Mouse (Mus musculus) c-Kit-positive CD71-positive TER-119-negative erythroid progenitor cells, embryonic 14.5 days (primary cell): ENCODE results near the gene Gm13289.
"Not testable (repeated sequence)": the region's sequence is repeated elsewhere in the genome, so short reads cannot be mapped to it uniquely, and the experiment has no call there.

Source experiments
- DNase-seq: peaks from one replicate; pipeline ENCODE4 v3.0.0-alpha.2; 2013; ENCODE audit warnings: low read depth

The Gm13289 gene

GRCm38 (mm10) chr4:88776622-88777021 is at the start of gene Gm13289:
Gene Gm13289, plus strand, starts transcription at chr4:88776922.
- DNase-seq, result not testable (repeated sequence)

GRCm38 (mm10) chr4:88727324-88727723 is 49.4 kb upstream of the Gm13289 start:
- DNase-seq, result no peak

- DNase-seq, result peak; percentile 35
Measured at GRCm38 (mm10) chr4:88738480-88738879, 38.2 kb upstream of the Gm13289 start.

- no peak for DNase-seq
Measured at GRCm38 (mm10) chr4:88739036-88739435, 37.7 kb upstream of the Gm13289 start.

GRCm38 (mm10) chr4:88741426-88741825 is 35.3 kb upstream of the Gm13289 start:
- no peak for DNase-seq

- no peak for DNase-seq
Measured at GRCm38 (mm10) chr4:88742771-88743371, 33.9 kb upstream of the Gm13289 start.

GRCm38 (mm10) chr4:88744207-88744606 is 32.5 kb upstream of the Gm13289 start:
- DNase-seq, result no peak

GRCm38 (mm10) chr4:88749926-88750325 is 26.8 kb upstream of the Gm13289 start:
- DNase-seq, result no peak

GRCm38 (mm10) chr4:88754818-88755340 is 21.8 kb upstream of the Gm13289 start, which contains the start of gene Gm13271:
Gene Gm13271, plus strand, starts transcription at chr4:88754868.
- DNase-seq, result not testable (repeated sequence)

GRCm38 (mm10) chr4:88756581-88757513 is 19.9 kb upstream of the Gm13289 start:
- not testable (repeated sequence) for DNase-seq

- DNase-seq, result not testable (repeated sequence)
Measured at GRCm38 (mm10) chr4:88757628-88758031, 19.1 kb upstream of the Gm13289 start.

- not testable (repeated sequence) for DNase-seq
Measured at GRCm38 (mm10) chr4:88758751-88759150, 18.0 kb upstream of the Gm13289 start.

- DNase-seq, result not testable (repeated sequence)
Measured at GRCm38 (mm10) chr4:88759610-88760268, 17.0 kb upstream of the Gm13289 start, which contains the start of gene Gm13283. Gene Gm13283, plus strand, starts transcription at chr4:88760119.

GRCm38 (mm10) chr4:88760431-88760830 is 16.3 kb upstream of the Gm13289 start:
- DNase-seq, result not testable (repeated sequence)

GRCm38 (mm10) chr4:88761776-88762175 is 14.9 kb upstream of the Gm13289 start:
- not testable (repeated sequence) for DNase-seq

GRCm38 (mm10) chr4:88762341-88762740 is 14.4 kb upstream of the Gm13289 start:
- not testable (repeated sequence) for DNase-seq

GRCm38 (mm10) chr4:88763384-88764018 is 13.2 kb upstream of the Gm13289 start:
- not testable (repeated sequence) for DNase-seq

- not testable (repeated sequence) for DNase-seq
Measured at GRCm38 (mm10) chr4:88773534-88773933, 3.2 kb upstream of the Gm13289 start, which contains the start of gene Gm13290. Gene Gm13290, plus strand, starts transcription at chr4:88773834.

GRCm38 (mm10) chr4:88779550-88779949 is 2.8 kb downstream of the Gm13289 start, which contains the start of gene Gm13272:
Gene Gm13272, plus strand, starts transcription at chr4:88779850.
- DNase-seq, result not testable (repeated sequence)

- DNase-seq, result not testable (repeated sequence)
Measured at GRCm38 (mm10) chr4:88780320-88780719, 3.6 kb downstream of the Gm13289 start.

- DNase-seq, result not testable (repeated sequence)
Measured at GRCm38 (mm10) chr4:88781831-88782230, 5.1 kb downstream of the Gm13289 start, which contains the start of gene Ifnz. Gene Ifnz, plus strand, starts transcription at chr4:88782131.
